Mouse (Mus musculus): ENCODE data around the gene Vnn1. TPM values are rescaled to one million over a fixed set of nuclear protein-coding genes. Genes with fewer than 3 reads are reported as not detected.

Gene Vnn1
- polyA plus RNA-seq, 1 experiment, result 18.9 TPM

DNA sequence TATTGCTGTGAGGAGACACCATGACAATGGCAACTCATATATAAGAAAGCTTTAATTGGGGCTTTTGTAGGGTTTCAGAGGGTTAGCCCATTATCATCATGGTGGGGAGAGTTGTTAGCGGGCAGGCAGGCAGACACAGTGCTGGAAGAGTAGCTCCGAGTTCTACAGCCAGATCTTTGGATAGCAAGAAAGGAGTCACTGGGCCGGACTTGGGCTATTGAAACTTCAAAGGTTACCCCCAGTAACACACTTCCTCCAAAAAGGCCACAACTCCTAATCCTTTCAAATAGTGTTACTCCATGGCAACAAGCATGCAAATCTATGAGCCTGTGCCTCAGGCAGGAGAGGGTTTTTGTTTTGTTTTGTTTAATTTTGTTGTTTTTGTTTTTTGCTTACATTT lies 6.6 kb downstream of the Vnn1 start:
- WGBS, result 84% methylated on average over 3 of the region's 3 CpGs
- Histone ChIP-seq H3K4me1 (ENCODE audit: control insufficient read depth, insufficient read depth, low read length) (no peaks in the 10 kb centered on the region), H3K4me3 (replicated peaks; ENCODE audit: extremely low read depth, low read depth, low read length) (no peak overlapping the region)
- DNase-seq, result no peak
- TF ChIP-seq CTCF (IDR thresholded peaks at IDR 0.05; ENCODE audit: insufficient read depth, low read length), result no peak
- no peak for TF ChIP-seq POLR2A (IDR thresholded peaks at IDR 0.05; ENCODE audit: borderline replicate concordance, extremely low read depth, low read depth, low read length)

DNA sequence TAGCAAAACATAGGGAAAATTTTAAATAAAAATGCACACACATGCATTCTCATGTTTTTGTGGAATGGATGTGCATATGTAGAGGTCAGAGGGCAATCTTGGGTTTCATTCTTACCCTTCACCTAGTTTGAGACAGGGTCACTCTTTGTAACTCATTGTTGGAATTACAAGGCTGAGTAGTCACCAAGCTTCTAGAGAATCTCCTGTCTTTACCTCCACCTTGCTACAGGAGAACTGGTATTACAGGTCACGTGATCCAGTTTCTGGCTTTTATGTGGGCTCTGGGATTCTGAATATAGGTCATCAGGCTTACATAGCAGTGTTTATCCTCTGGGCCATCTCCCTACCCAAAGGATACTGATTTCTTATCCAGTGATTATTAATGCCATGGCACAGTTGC lies 11.2 kb downstream of the Vnn1 start:
- 85% methylated on average over 1 of the region's 1 CpGs for WGBS

DNA sequence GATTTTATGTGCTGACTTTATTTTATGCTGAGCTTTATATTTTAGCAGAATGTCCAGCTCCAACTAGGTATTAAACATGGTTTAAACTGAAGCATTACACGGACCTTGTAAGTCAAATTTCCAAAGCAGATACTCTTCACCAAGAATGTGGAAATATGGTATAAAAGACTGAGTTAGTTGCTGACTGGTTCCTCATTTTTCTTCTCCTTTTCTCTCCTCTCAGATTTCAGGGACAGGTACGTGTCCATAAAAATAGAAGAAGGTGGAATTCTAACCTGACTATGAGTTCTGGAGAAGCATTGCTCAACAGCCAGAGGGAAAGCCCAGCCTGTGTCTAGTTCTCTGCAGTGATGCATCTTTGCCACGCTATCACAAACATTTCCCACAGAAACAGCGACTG lies 25.6 kb downstream of the Vnn1 start, which contains the start of gene Taar1:
Gene Taar1 (plus strand): TSS at position 301 of the 400 bp plus-strand sequence.
- whole genome bisulfite sequencing, result 82% methylated on average over 4 of the region's 4 CpGs
- Histone ChIP-seq H3K4me1 (ENCODE audit: control insufficient read depth, insufficient read depth, low read length) (no peaks in the 10 kb centered on the region), H3K4me3 (replicated peaks; ENCODE audit: extremely low read depth, low read depth, low read length) (no peak within 1 kb of the TSS)
- DNase-seq, result no peak
- TF ChIP-seq POLR2A (IDR thresholded peaks at IDR 0.05; ENCODE audit: borderline replicate concordance, extremely low read depth, low read depth, low read length) (no peak), CTCF (IDR thresholded peaks at IDR 0.05; ENCODE audit: insufficient read depth, low read length) (no peak)

More for the DNA sequence above, 11.2 kb downstream of the Vnn1 start:
- DNase-seq, result no peak
- TF ChIP-seq CTCF (IDR thresholded peaks at IDR 0.05; ENCODE audit: insufficient read depth, low read length), result no peak
- no peak for TF ChIP-seq POLR2A (IDR thresholded peaks at IDR 0.05; ENCODE audit: borderline replicate concordance, extremely low read depth, low read depth, low read length)
- Histone ChIP-seq H3K4me1 (ENCODE audit: control insufficient read depth, insufficient read depth, low read length) (no peaks in the 10 kb centered on the region), H3K4me3 (replicated peaks; ENCODE audit: extremely low read depth, low read depth, low read length) (no peak overlapping the region)

DNA sequence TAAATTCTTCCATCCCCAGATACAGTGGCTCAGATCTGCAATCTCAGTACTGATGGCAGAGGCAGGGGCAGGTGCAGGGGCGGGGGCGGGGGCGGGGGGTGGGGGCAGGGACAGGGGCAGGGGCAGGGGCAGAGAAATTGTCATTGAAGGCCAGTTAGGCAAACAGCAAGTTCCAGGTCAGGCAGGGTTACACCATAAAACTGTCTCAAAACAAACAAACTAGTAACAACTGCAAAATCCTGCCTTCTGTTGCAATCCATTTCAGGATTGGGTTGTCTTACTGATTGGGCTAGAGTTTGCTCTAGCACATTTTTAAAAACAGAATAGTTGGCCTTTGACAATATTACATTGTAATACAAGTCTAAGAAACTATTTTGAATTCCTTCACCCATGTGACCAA lies 28.0 kb downstream of the Vnn1 start:
- DNase-seq, result no peak
- WGBS, result 72% methylated on average over 3 of the region's 3 CpGs
- no peaks in the 10 kb centered on the region for H3K4me1 ChIP-seq (ENCODE audit: control insufficient read depth, insufficient read depth, low read length)
- no peak for TF ChIP-seq CTCF (IDR thresholded peaks at IDR 0.05; ENCODE audit: insufficient read depth, low read length)
- no peak for TF ChIP-seq POLR2A (IDR thresholded peaks at IDR 0.05; ENCODE audit: borderline replicate concordance, extremely low read depth, low read depth, low read length)
- no peak overlapping the region for H3K4me3 ChIP-seq (replicated peaks; ENCODE audit: extremely low read depth, low read depth, low read length)

DNA sequence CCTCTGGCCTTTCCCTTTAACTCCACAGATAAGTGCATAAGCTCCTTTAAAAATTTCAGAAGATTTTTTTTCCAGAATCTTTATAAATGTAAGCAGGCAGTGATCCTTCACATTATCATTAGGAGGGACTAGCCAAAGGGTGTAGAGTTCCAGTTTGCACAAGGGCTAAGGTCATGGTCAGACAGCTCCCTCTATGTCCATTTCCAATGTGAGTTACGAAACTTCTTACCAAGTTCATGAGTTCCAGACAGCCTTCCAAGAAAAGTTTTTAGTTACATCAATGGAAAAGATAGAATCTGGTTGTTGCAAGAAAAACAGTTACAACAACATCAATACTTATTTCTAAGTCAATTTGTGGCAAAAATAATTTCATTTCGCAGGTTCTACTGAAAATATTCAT lies 29.5 kb downstream of the Vnn1 start:
- no peak for DNase-seq
- 71% methylated on average over 2 of the region's 2 CpGs for WGBS
- Histone ChIP-seq H3K4me1 (ENCODE audit: control insufficient read depth, insufficient read depth, low read length) (no peaks in the 10 kb centered on the region), H3K4me3 (replicated peaks; ENCODE audit: extremely low read depth, low read depth, low read length) (no peak overlapping the region)
- TF ChIP-seq CTCF (IDR thresholded peaks at IDR 0.05; ENCODE audit: insufficient read depth, low read length), result no peak
- no peak for TF ChIP-seq POLR2A (IDR thresholded peaks at IDR 0.05; ENCODE audit: borderline replicate concordance, extremely low read depth, low read depth, low read length)

DNA sequence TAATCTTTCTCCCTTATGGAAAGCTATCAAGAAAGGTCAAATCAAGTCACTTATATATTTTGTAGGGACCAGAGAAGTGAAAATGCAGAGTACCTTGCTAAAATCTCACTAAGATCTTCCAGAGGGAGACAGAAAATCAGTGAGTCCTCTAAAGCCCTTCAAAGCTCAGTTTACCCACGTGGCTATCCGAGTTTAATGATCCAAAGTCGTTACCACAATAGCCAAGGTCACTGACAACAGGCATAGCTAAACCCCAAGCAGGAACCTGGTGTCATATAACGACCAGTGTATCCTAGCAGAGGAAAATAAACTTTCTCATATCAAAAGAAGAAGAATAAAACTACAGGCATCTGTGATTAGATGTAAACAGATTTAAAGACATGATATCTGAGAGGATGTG lies 43.1 kb downstream of the Vnn1 start:
- Histone ChIP-seq H3K4me3 (replicated peaks; ENCODE audit: extremely low read depth, low read depth, low read length) (no peak overlapping the region), H3K4me1 (ENCODE audit: control insufficient read depth, insufficient read depth, low read length) (no peaks in the 10 kb centered on the region)
- 34% methylated on average over 4 of the region's 4 CpGs for WGBS
- DNase-seq, result no peak
- TF ChIP-seq CTCF (IDR thresholded peaks at IDR 0.05; ENCODE audit: insufficient read depth, low read length), result no peak
- no peak for TF ChIP-seq POLR2A (IDR thresholded peaks at IDR 0.05; ENCODE audit: borderline replicate concordance, extremely low read depth, low read depth, low read length)

DNA sequence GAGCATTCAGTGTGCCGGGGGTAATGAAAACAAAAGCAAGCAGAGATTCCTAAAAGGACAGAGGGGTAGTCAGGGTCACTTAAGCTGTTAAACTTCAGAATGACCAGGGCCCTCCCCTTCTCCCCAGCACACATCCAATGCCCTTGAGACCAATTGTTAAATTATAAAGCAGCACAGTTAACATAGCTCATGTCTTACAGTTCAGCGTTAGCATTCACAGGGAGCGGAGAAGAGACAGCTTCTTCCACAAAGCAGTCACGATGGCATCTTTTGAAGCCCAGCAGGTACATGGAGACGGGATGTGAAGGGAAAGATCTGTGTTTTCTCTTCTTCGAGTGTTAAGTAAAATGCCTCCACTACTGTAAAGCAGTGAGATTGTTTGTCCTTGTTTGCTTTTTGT lies 43.8 kb downstream of the Vnn1 start, which contains the start of gene Taar2:
Gene Taar2 (plus strand): TSS at position 261 of the 400 bp plus-strand sequence.
- Histone ChIP-seq H3K4me1 (ENCODE audit: control insufficient read depth, insufficient read depth, low read length) (no peaks in the 10 kb centered on the region), H3K4me3 (replicated peaks; ENCODE audit: extremely low read depth, low read depth, low read length) (no peak within 1 kb of the TSS)
- DNase-seq, result no peak
- TF ChIP-seq CTCF (IDR thresholded peaks at IDR 0.05; ENCODE audit: insufficient read depth, low read length) (no peak), POLR2A (IDR thresholded peaks at IDR 0.05; ENCODE audit: borderline replicate concordance, extremely low read depth, low read depth, low read length) (no peak)
- 63% methylated on average over 6 of the region's 6 CpGs for whole genome bisulfite sequencing

DNA sequence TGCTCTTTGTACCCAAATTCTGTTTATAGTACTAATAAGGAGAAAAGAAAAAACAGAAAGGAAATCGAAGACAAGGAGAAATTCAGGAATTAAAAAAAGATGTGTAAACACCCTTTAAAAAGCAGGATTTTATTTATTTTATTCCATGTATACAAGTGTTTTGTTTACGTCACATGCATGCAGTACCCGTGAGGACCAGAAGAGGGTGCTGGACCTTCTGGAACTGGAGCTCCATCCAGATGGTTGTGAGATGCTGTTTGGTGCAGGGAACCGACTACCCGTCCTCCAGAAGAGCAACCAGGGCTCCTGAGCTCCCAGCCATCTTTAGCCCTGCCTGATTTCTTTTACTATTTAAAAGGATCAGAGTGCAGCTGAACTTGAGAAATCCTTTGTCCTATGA lies 48.0 kb downstream of the Vnn1 start:
- 77% methylated on average over 5 of the region's 5 CpGs for WGBS
- Histone ChIP-seq H3K4me1 (ENCODE audit: control insufficient read depth, insufficient read depth, low read length) (no peaks in the 10 kb centered on the region), H3K4me3 (replicated peaks; ENCODE audit: extremely low read depth, low read depth, low read length) (no peak overlapping the region)
- no peak for DNase-seq
- peak; percentile 41 for TF ChIP-seq CTCF (IDR thresholded peaks at IDR 0.05; ENCODE audit: insufficient read depth, low read length)
- no peak for TF ChIP-seq POLR2A (IDR thresholded peaks at IDR 0.05; ENCODE audit: borderline replicate concordance, extremely low read depth, low read depth, low read length)

DNA sequence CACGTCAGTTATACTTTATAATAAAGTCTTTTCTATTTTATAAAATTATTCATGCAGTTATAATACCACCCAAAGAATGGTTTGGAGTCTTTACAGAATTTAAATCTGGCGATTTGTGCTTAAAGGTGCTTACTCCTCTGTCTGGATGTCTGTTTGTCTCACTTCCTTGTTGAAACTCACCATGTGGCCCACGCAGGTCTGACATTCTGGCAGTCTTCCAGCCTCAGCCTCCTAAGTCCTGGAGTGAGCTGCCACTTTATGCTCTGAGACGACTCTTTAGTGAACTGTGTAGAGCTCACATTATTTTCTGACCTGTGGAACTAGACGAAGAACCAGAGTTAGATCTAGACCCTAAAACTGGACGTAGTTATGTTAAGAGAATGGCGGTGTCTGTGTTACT lies 53.5 kb downstream of the Vnn1 start:
- no peak for DNase-seq
- Histone ChIP-seq H3K4me3 (replicated peaks; ENCODE audit: extremely low read depth, low read depth, low read length) (no peak overlapping the region), H3K4me1 (ENCODE audit: control insufficient read depth, insufficient read depth, low read length) (no peaks in the 10 kb centered on the region)
- 40% methylated on average over 7 of the region's 7 CpGs for WGBS
- no peak for TF ChIP-seq POLR2A (IDR thresholded peaks at IDR 0.05; ENCODE audit: borderline replicate concordance, extremely low read depth, low read depth, low read length)
- no peak for TF ChIP-seq CTCF (IDR thresholded peaks at IDR 0.05; ENCODE audit: insufficient read depth, low read length)

DNA sequence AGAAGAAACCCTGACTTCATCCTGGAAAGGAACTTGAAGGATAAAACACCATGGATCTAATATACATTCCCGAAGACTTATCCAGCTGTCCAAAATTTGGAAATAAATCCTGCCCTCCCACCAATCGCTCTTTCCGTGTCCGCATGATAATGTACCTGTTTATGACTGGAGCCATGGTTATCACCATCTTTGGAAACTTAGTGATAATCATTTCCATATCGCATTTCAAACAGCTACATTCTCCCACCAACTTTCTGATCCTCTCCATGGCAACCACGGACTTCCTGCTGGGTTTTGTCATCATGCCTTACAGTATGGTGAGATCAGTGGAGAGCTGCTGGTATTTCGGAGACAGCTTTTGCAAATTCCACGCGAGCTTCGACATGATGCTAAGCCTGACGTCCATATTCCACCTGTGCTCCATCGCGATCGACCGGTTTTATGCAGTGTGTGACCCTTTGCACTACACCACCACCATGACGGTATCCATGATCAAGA lies 55.1 kb downstream of the Vnn1 start, which contains the start of gene Taar3:
Gene Taar3 (plus strand): TSS at position 51 of the 498 bp plus-strand sequence.
- TF ChIP-seq POLR2A (IDR thresholded peaks at IDR 0.05; ENCODE audit: borderline replicate concordance, extremely low read depth, low read depth, low read length) (no peak), CTCF (IDR thresholded peaks at IDR 0.05; ENCODE audit: insufficient read depth, low read length) (no peak)
- H3K4me1 ChIP-seq (ENCODE audit: control insufficient read depth, insufficient read depth, low read length), result no peaks in the 10 kb centered on the region
- WGBS, result 85% methylated on average over 16 of the region's 16 CpGs
- no peak within 1 kb of the TSS for H3K4me3 ChIP-seq (replicated peaks; ENCODE audit: extremely low read depth, low read depth, low read length)
- no peak for DNase-seq
